Comparison of ENCODE assay signal across 23 mouse cellular contexts in the genomic region with DNA sequence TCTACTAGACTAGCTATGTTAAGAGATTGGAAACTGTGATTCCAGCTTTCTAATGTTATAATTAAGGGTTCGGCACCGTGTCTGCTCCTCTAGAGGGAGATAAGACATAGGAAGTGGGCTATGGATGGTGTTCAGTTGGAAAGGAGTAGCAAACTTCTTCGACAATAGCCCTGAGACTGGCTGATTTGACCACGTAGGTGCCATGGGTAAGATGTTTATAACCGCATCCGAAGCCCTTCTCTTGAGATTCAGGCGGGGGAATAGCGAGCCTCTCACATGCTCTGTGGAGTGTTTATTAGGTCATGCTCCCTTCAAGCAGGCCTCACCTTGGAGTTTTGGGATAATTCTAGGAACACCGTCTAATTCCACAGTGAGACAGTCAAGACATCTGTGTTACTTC. TPM values are rescaled to one million over a fixed set of nuclear protein-coding genes. Genes with fewer than 3 reads are reported as not detected.
"Had no signal": no experiment of that assay in that cellular context is flagged by ENCODE, and none has a peak within 500 bp of the region (broad histone marks: within the 10 kb centered on the region; RNA-seq: fewer than 3 reads in every experiment).

No protein-coding gene starts in this region.

- H3K4me3 ChIP-seq: lung, embryonic 15.5 days; midbrain, embryonic 13.5 days; midbrain, embryonic 15.5 days; myocyte; neural tube, embryonic 13.5 days; neural tube, embryonic 15.5 days had no signal

- H3K36me3 ChIP-seq: lung, embryonic 15.5 days; midbrain, embryonic 13.5 days; midbrain, embryonic 15.5 days; neural tube, embryonic 13.5 days; neural tube, embryonic 15.5 days had no signal

- ATAC-seq: lung, postnatal 0 days; midbrain, embryonic 13.5 days; midbrain, embryonic 15.5 days had no signal

- H3K27ac ChIP-seq: midbrain, embryonic 13.5 days; midbrain, embryonic 15.5 days; neural tube, embryonic 13.5 days; neural tube, embryonic 15.5 days had no signal

- H3K9me3 ChIP-seq: lung, embryonic 15.5 days; midbrain, embryonic 13.5 days; midbrain, embryonic 15.5 days; neural tube, embryonic 13.5 days; neural tube, embryonic 15.5 days had no signal

- H3K9ac ChIP-seq: lung, embryonic 15.5 days; midbrain, embryonic 13.5 days; midbrain, embryonic 15.5 days; neural tube, embryonic 13.5 days; neural tube, embryonic 15.5 days had no signal

- H3K27me3 ChIP-seq: lung, embryonic 15.5 days; midbrain, embryonic 13.5 days; midbrain, embryonic 15.5 days; neural tube, embryonic 13.5 days; neural tube, embryonic 15.5 days had no signal

- DNase-seq: lung, adult 2 months; lung, postnatal 14 days; retina, postnatal 1 day; right cerebral cortex, adult 18-20 months; right cerebral cortex, postnatal 25 days; right cerebral cortex, postnatal 4 days; spleen, adult 18-20 months; thymus, adult 18-20 months; thymus, postnatal 14 days; thymus, postnatal 36 days had no signal

- H3K4me2 ChIP-seq: midbrain, embryonic 11.5 days; midbrain, embryonic 13.5 days; midbrain, embryonic 15.5 days; neural tube, embryonic 15.5 days had no signal

RNA-seq across cellular contexts. Expression of gene Hist1h1t, which starts 0.7 kb away (rescaled TPM):
- polyA plus RNA-seq: liver, embryonic 16.5 days; lung, adult 2 months; midbrain, embryonic 11.5 days; midbrain, embryonic 13.5 days; midbrain, embryonic 15.5 days; neural tube, embryonic 11.5 days; neural tube, embryonic 13.5 days; neural tube, embryonic 15.5 days; small intestine, adult 2 months; stomach, embryonic 14.5 days; thymus, postnatal 0 days had no signal
